Mouse (Mus musculus): ENCODE data around the gene Erlin1. TPM values are rescaled to one million over a fixed set of nuclear protein-coding genes. Genes with fewer than 3 reads are reported as not detected.

The Erlin1 gene
- total and polyA plus RNA-seq, 2 experiments from 2014 or later: 8.9 to 16.2 TPM

- Histone ChIP-seq H3K4me2 (ENCODE audit: low read depth) (no peak overlapping the region), H3K4me3 (ENCODE audit: low read depth, low read length) (no peak overlapping the region), H3K4me1 (ENCODE audit: insufficient read depth) (no peaks in the 10 kb centered on the region), H3K36me3 (ENCODE audit: insufficient read depth) (no peaks in the 10 kb centered on the region), H3K9ac (no peak overlapping the region), H3K27ac (ENCODE audit: low read depth, low read length) (no peak overlapping the region), H3K9me3 (ENCODE audit: low read length) (no peaks in the 10 kb centered on the region), H3K27me3 (ENCODE audit: insufficient read depth, low read length) (no peaks in the 10 kb centered on the region)
- ATAC-seq (no peak), DNase-seq (no peak)
- WGBS: 79% methylated on average over 5 of the region's 5 CpGs
- peak; percentile 12; the same call in 1 of the 2 replicates for TF ChIP-seq CTCF (IDR thresholded peaks at IDR 0.05; ENCODE audit: low read depth)
Observed at GRCm38 (mm10) chr19:44023066-44023465, 46.5 kb downstream of the Erlin1 start.

- WGBS: 92% methylated on average over 4 of the region's 4 CpGs
- Histone ChIP-seq H3K9me3 (ENCODE audit: low read length) (no peaks in the 10 kb centered on the region), H3K4me1 (ENCODE audit: insufficient read depth) (no peaks in the 10 kb centered on the region), H3K4me3 (ENCODE audit: low read depth, low read length) (no peak overlapping the region), H3K4me2 (ENCODE audit: low read depth) (no peak overlapping the region), H3K9ac (no peak overlapping the region), H3K27ac (ENCODE audit: low read depth, low read length) (no peak overlapping the region), H3K27me3 (ENCODE audit: insufficient read depth, low read length) (no peaks in the 10 kb centered on the region), H3K36me3 (ENCODE audit: insufficient read depth) (no peaks in the 10 kb centered on the region)
- TF ChIP-seq CTCF (IDR thresholded peaks at IDR 0.05; ENCODE audit: low read depth): no peak
- DNase-seq: no peak
- ATAC-seq: no peak
Observed at GRCm38 (mm10) chr19:44021502-44021901, 48.1 kb downstream of the Erlin1 start.

GRCm38 (mm10) chr19:44019739-44020138 lies 49.8 kb downstream of the Erlin1 start:
- 52% methylated on average over 7 of the region's 7 CpGs for WGBS
- Histone ChIP-seq H3K9me3 (ENCODE audit: low read length) (no peaks in the 10 kb centered on the region), H3K4me3 (ENCODE audit: low read depth, low read length) (no peak overlapping the region), H3K4me1 (ENCODE audit: insufficient read depth) (no peaks in the 10 kb centered on the region), H3K27me3 (ENCODE audit: insufficient read depth, low read length) (no peaks in the 10 kb centered on the region), H3K9ac (no peak overlapping the region), H3K4me2 (ENCODE audit: low read depth) (no peak overlapping the region), H3K27ac (ENCODE audit: low read depth, low read length) (no peak overlapping the region), H3K36me3 (ENCODE audit: insufficient read depth) (no peaks in the 10 kb centered on the region)
- TF ChIP-seq CTCF (IDR thresholded peaks at IDR 0.05; ENCODE audit: low read depth): no peak
- DNase-seq: no peak
- no peak for ATAC-seq

GRCm38 (mm10) chr19:44013862-44014261 lies 55.7 kb downstream of the Erlin1 start:
- WGBS: 84% methylated on average over 6 of the region's 6 CpGs
- no peak for TF ChIP-seq CTCF (IDR thresholded peaks at IDR 0.05; ENCODE audit: low read depth)
- ATAC-seq: no peak

GRCm38 (mm10) chr19:44008784-44009183 lies 60.8 kb downstream of the Erlin1 start:
- Histone ChIP-seq H3K4me1 (ENCODE audit: insufficient read depth) (no peaks in the 10 kb centered on the region), H3K4me3 (ENCODE audit: low read depth, low read length) (no peak overlapping the region), H3K36me3 (ENCODE audit: insufficient read depth) (no peaks in the 10 kb centered on the region), H3K27me3 (ENCODE audit: insufficient read depth, low read length) (no peaks in the 10 kb centered on the region), H3K4me2 (ENCODE audit: low read depth) (no peak overlapping the region), H3K9me3 (ENCODE audit: low read length) (no peaks in the 10 kb centered on the region), H3K9ac (no peak overlapping the region), H3K27ac (ENCODE audit: low read depth, low read length) (no peak overlapping the region)
- TF ChIP-seq CTCF (IDR thresholded peaks at IDR 0.05; ENCODE audit: low read depth): no peak
- ATAC-seq (no peak), DNase-seq (no peak)
- 55% methylated on average over 15 of the region's 15 CpGs for WGBS

More at GRCm38 (mm10) chr19:44013862-44014261, 55.7 kb downstream of the Erlin1 start:
- Histone ChIP-seq H3K4me2 (ENCODE audit: low read depth) (no peak overlapping the region), H3K27me3 (ENCODE audit: insufficient read depth, low read length) (no peaks in the 10 kb centered on the region), H3K9ac (no peak overlapping the region), H3K4me3 (ENCODE audit: low read depth, low read length) (no peak overlapping the region), H3K27ac (ENCODE audit: low read depth, low read length) (no peak overlapping the region), H3K36me3 (ENCODE audit: insufficient read depth) (no peaks in the 10 kb centered on the region), H3K4me1 (ENCODE audit: insufficient read depth) (no peaks in the 10 kb centered on the region), H3K9me3 (ENCODE audit: low read length) (no peaks in the 10 kb centered on the region)
- no peak for DNase-seq

GRCm38 (mm10) chr19:44007186-44007585 lies 62.4 kb downstream of the Erlin1 start:
- H3K9me3 ChIP-seq (ENCODE audit: low read length): no peaks in the 10 kb centered on the region
- H3K4me1 ChIP-seq (ENCODE audit: insufficient read depth): no peaks in the 10 kb centered on the region
- no peak overlapping the region for H3K27ac ChIP-seq (ENCODE audit: low read depth, low read length)
- H3K36me3 ChIP-seq (ENCODE audit: insufficient read depth): no peaks in the 10 kb centered on the region
- H3K27me3 ChIP-seq (ENCODE audit: insufficient read depth, low read length): no peaks in the 10 kb centered on the region
- H3K9ac ChIP-seq: no peak overlapping the region
- H3K4me2 ChIP-seq (ENCODE audit: low read depth): no peak overlapping the region
- DNase-seq (no peak), ATAC-seq (no peak)
- no peak overlapping the region for H3K4me3 ChIP-seq (ENCODE audit: low read depth, low read length)
- TF ChIP-seq CTCF (IDR thresholded peaks at IDR 0.05; ENCODE audit: low read depth): no peak
- 31% methylated on average over 12 of the region's 12 CpGs for WGBS

GRCm38 (mm10) chr19:44005025-44005424 lies 64.6 kb downstream of the Erlin1 start:
- no peak for TF ChIP-seq CTCF (IDR thresholded peaks at IDR 0.05; ENCODE audit: low read depth)
- no peak for ATAC-seq
- no peaks in the 10 kb centered on the region for H3K36me3 ChIP-seq (ENCODE audit: insufficient read depth)
- no peak overlapping the region for H3K4me2 ChIP-seq (ENCODE audit: low read depth)
- H3K4me1 ChIP-seq (ENCODE audit: insufficient read depth): no peaks in the 10 kb centered on the region
- DNase-seq: no peak
- 68% methylated on average over 4 of the region's 4 CpGs for WGBS
- H3K4me3 ChIP-seq (ENCODE audit: low read depth, low read length): no peak overlapping the region
- H3K9me3 ChIP-seq (ENCODE audit: low read length): no peaks in the 10 kb centered on the region
- no peak overlapping the region for H3K9ac ChIP-seq
- H3K27ac ChIP-seq (ENCODE audit: low read depth, low read length): no peak overlapping the region
- H3K27me3 ChIP-seq (ENCODE audit: insufficient read depth, low read length): no peaks in the 10 kb centered on the region

GRCm38 (mm10) chr19:44004261-44004660 lies 65.3 kb downstream of the Erlin1 start:
- WGBS: 92% methylated on average over 2 of the region's 2 CpGs

More at GRCm38 (mm10) chr19:44004261-44004660, 65.3 kb downstream of the Erlin1 start:
- Histone ChIP-seq H3K4me3 (ENCODE audit: low read depth, low read length) (no peak overlapping the region), H3K36me3 (ENCODE audit: insufficient read depth) (no peaks in the 10 kb centered on the region), H3K27ac (ENCODE audit: low read depth, low read length) (no peak overlapping the region), H3K9me3 (ENCODE audit: low read length) (no peaks in the 10 kb centered on the region), H3K4me1 (ENCODE audit: insufficient read depth) (no peaks in the 10 kb centered on the region), H3K27me3 (ENCODE audit: insufficient read depth, low read length) (no peaks in the 10 kb centered on the region), H3K4me2 (ENCODE audit: low read depth) (no peak overlapping the region), H3K9ac (no peak overlapping the region)
- no peak for TF ChIP-seq CTCF (IDR thresholded peaks at IDR 0.05; ENCODE audit: low read depth)
- ATAC-seq (no peak), DNase-seq (no peak)

Data from forebrain, postnatal 0 days (tissue).